Mouse (Mus musculus) embryo, embryonic 11 days (tissue): ENCODE data around the gene Hspa12a.

Experiments
- DNase-seq: peaks from one replicate; pipeline ENCODE4 v3.0.0-alpha.2; 2015

Hspa12a gene

DNA sequence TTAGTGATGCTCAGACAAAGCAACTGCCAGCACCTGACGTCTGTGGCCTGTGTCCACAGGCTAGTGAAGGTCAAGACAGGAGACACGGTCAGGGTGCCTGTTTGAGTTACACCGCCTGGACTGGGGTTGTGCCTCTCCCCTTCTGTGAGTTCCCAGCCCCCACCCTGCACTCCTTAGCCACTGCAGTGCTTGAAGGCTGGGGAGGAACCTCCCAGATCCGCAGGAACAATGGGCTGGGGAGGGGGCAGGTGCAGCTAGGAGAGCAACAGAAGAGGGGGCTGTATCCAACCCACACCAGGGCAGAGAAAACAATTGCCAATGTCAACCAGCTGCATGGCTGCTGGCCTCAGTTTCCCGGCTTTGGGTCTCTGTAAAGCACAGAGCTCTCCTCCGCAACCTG lies 84.1 kb downstream of the Hspa12a start:
- DNase-seq: no peak

DNA sequence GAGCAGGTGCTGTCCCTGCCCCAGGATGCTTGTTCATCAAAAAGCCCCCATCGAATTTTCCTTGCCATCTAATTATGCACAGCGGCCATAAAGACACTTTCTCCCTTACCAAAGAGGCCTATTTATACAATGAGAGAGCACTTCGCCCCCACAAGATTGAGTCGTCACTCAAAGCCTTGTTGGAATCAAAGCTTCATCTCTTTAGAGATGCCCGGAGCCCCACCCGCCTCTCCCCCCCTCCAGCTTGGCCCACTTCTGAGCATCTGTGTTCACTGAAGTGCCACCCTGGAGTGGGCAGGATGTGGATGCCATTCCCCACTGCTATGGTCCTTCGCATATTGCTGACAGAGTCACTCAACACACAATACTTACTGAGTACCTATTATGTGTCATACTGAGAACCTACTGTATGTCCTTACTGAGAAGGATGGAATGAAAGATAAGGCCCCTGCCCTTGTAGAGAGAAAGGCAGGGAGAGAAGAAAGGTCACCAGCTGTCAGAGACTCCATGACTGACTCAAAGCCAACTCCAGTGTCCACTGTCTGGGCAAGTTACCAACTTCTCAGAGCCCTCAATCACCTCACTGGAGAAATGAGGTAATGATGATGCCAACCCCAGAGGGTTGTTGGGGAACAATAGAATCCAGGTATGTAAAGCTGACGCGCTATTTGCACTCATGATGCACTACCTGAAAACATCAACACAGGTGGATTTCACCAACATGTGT lies 87.2 kb downstream of the Hspa12a start:
- no peak for DNase-seq

GRCm38 (mm10) chr19:58854899-58855298 lies 88.6 kb downstream of the Hspa12a start:
- DNase-seq: no peak

DNA sequence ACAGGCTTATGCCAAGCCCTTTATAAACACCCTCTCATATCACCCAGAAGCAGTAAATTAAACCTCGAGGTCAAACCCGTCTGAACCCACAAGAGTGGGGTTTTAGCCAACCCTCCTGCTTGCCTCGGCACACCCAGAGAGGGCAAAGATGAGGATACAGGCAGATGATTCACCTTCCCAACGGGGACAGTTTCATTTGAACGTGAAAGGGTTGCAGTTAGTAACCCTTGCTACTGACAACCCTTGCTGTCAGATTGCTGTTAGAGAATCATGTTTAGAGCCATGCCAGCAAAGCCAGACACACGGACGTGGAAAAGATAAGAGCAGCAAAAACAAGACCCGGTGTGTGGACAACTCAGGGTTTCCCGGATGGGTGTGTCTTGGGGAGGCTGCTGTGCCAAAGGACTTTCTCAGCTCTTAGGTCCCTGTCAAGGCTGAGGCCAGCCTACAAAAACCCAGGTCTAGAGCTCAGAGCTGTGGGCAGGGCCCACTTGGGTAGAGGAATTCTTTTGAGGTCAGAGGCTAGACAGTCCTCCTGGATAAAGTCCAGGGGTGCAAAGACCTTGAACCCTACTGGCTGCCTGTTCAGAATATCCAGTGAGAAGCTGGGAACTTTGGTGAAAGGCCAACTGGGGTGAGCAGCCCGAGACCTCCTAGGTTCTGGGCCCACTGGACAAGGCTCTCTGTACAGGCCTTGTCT lies 90.3 kb downstream of the Hspa12a start:
- no peak for DNase-seq

DNA sequence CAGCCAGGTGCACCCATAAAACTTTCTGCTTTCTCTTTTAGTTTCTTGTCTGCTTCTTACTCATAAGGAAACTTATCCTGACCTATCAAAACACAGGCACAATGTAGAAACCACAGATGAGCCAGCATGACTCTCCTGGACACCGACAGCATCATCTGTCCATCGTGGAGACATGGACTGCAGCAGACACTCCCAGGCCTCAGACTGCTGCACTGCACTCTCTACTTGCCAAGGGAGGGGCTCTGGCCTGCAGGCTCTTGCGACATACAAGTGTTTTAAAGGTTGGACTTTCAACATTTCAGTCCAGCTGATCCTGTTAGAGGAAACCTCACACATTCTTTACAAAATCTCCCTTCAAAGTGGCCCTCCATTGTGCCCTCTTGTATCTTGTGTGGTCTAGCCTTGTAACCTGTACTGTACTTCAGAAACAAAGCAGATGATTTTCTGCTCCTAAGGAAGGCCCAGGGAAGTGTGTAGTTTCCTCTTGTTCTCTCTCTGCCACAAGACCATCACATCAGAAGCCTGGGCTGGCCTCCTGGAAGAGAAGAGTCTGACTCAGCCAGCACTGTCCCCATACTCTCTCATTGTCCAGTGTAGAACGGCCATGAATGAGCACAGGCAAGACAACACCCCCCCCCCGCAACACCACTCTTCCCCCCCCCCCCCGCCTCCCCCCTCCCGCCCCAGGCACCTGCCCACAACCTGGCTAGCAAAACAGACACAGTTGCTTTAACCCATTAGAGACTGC lies 92.6 kb downstream of the Hspa12a start:
- DNase-seq: no peak

DNA sequence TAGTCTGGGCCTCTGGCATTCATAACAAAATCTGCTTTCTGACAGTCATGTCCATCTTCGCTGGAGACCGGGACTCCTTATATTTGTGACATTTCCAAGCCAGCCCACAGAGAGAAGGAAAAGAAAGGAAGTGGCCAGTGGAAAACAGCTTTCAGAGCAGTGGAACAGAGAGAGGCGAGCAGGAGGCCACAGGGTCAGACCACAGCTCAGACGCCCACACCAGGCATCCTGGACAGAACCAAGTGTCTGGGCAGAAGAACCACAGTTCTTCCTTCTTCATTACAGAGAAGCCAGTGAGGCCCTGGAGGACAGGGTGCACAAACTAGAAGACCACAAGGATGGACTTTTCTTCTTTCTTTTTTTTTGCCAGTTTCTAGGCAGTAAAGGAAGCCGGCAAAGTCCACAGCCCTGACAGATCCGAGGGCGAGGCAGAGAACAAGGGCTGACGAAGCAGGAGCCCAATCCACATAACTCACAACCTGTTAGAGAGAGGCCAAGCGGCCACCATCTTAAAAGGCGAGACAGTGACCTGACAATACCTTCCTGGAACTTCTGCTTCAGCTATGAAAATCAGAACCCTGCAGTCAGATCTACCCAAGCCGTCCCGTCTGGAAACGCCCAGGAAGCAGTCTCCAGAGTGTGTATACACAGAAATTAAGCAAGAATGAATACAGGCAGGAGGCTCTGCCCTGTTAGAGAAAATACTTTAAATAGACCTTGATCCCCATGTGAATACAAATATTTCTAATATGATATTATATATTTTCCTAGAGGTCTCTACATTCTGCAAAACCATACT lies 93.9 kb downstream of the Hspa12a start:
- DNase-seq: no peak

DNA sequence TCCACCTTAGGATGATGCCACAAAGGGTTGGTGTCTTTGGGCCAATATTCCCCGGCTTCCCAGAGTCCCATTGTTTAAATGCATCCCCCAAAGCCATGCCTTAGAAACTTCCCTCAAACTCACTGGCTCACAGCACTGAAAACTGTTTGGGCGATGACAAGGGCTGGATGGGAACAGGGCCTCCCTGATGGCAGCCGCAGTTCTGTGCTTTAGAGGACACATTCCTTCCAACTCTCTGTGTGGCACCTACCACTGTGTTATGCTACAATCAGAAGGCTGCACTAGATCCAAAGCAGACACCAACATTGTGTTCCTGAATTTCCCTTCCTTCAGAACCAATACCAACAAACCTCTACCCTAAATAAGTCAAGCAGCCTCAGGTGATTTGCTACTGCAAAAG lies 99.8 kb downstream of the Hspa12a start:
- DNase-seq: no peak

- no peak for DNase-seq
Observed at GRCm38 (mm10) chr19:58840721-58841271, 102.7 kb downstream of the Hspa12a start.

GRCm38 (mm10) chr19:58839806-58840205 lies 103.6 kb downstream of the Hspa12a start:
- no peak for DNase-seq

DNA sequence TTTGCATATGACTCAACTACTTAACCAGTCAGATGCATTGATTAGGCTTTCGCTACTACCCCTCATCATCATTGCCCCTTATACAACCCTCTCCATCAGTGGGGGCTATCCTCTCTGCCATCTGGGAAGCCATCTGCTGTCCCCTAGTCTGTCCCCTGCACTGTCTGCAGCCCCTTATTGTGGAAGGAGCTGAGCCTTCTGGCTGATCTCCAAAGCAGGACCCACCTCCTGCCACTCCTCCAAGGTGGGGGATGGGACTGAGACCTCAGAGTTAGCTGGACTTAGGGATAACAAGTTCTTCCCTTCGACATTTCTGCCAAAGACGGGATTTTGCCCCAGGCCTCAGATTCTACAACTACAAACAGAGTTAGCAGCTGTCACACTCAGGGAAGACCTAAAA lies 104.1 kb downstream of the Hspa12a start:
- no peak for DNase-seq

DNA sequence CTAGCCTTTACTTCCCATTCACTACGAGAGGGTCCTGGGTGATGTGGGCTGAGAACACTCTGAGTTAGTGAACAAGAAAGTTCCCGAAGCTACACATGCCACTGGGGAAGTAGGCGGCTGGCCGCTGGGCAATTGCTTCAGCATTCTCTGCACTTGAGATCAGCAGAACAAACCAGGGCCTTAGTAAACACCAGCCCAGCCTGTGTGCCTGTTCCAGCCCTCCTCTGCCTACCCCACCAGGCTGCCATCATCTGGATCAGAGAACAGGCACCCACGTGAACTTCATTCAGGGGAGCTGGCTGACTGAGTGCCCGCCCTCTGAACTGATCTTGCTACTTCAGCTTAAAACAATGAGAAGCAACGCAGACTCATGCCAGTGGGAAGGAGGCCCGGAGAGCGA lies 104.7 kb downstream of the Hspa12a start:
- no peak for DNase-seq

DNA sequence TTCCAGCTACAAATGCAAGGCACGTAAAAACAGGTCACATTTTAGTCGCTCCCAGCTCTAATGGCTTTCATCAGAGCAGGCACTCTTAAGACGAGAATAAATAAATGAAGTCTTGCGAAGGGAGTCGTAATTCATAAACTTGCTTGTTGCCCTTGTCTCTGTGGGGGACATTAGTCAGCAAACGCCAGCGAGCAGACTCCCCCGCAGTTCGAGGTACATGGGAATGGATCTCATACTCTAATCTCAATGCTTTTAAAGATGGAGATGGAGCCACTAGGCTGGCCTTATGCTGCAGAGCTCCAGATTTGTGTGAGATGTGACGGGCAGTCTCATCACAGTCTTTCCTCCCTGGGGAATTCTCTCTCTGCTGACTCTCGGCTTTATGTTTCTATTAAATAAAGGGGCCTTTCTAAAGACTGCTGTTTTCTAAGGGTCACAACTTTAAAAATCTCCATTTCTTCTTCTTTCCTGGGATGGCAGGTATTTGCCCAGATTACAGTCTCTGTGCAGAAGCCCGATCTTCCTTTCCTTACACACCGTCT lies 109.7 kb downstream of the Hspa12a start:
- peak; percentile 33 for DNase-seq

GRCm38 (mm10) chr19:58832988-58833387 lies 110.5 kb downstream of the Hspa12a start:
- DNase-seq: no peak

DNA sequence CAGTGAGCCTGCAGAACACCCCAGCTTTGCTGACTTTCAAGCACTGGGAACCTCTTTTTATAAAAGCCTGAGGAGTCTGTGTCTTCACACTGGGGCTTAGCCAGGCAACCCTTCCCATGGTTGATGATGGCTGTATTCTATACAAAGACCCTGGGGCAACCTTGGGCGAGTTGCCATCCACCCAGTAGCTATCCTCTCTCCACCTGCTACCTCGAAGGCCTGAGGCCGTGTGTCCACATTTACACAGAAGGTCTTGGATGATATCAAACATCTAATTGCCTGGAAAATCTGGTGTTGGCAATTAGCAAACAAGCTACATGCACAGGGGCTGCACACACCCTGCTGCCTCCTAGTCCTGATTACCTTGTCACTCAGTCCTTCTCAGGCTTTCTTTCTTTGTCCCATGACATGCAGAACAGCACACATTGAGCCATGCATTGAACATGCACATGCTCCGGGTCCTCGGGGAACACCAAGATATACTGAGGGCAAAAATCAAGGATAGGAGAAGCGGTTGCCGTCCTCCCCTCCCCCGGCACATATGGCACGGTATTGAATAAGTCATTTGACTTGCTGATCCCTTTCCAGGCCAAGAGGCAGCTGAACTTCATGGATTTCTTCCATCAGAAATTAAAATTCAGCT lies 112.1 kb downstream of the Hspa12a start:
- DNase-seq: peak; percentile 39

DNA sequence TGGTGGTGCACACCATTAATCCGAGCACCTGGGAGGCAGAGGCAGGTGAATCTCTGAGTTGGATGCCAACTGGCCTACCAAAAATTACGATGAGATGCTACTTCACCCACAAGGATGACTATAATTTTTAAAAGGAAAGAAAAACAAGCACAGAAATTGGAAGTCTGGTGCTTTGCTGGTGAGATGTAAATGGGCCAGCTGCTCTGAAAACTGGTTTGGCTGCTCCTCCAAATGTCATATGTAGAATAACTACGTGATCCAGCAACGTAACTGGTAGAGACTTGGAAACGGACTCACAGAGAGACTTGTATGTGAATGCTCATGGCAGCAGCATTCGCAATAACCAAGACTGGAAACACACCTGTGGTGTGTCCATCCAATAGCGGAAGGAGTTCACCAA lies 113.3 kb downstream of the Hspa12a start:
- no peak for DNase-seq

- DNase-seq: no peak
Observed at GRCm38 (mm10) chr19:58829575-58829974, 113.9 kb downstream of the Hspa12a start.

- DNase-seq: no peak
Observed at GRCm38 (mm10) chr19:58827656-58828055, 115.8 kb downstream of the Hspa12a start.

- no peak for DNase-seq
Observed at GRCm38 (mm10) chr19:58824316-58824715, 119.1 kb downstream of the Hspa12a start.

DNA sequence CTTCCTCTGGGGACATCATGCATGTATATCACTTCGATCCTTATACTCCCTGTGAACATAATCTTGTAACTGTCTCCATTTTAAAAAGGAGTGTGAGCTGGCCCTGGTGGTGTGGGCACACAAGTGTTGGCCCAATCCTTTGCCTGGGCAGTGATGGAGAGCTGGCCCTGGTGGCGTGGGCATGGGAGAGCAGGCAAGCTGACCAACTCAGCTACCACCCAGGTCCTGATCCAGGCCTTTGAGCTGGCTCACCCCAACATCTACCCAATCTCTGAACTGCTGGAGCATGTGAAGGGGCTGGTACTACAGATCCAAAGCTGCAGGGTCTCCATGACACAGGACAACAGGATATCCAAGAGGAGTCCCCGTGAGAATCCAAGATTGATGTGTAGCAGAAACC lies 120.2 kb downstream of the Hspa12a start:
- no peak for DNase-seq

GRCm38 (mm10) chr19:58822454-58823200 lies 120.8 kb downstream of the Hspa12a start:
- DNase-seq: peak; percentile 23
